Mouse (Mus musculus): ENCODE results near the gene Vash1. TPM values are rescaled to one million over a fixed set of nuclear protein-coding genes. Genes with fewer than 3 reads are reported as not detected.
A peak's percentile ranks its signal among the peaks of the same experiment; 100 is the strongest.

Vash1 gene
- polyA plus RNA-seq, 1 experiment from 2014 or later = 34.0 TPM

DNA sequence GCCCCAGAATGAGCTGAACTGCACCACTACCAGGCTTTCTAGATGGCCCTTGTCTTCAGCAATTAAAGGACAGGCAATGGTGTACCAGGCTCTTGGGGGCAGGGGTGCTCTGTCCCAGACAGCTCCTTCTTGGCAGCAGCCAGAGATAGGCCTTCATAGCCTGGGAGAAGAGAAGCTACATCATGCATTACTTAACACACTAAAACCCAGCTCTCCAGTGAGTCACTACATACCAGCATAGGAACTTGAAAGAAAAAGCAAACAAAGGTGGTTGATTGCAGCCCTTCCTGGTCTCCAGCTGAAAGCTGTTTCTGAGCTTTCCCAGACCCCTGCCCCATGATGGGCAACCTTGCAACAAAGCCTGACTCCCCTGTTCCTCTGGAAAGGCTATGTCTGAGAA lies 20.0 kb downstream of the Vash1 start:
- Histone ChIP-seq H3K27ac (replicated peaks; ENCODE audit: low read depth, low read length) (peak overlapping the region; percentile 56; the same call in 1 of the 2 replicates), H3K27me3 (ENCODE audit: control insufficient read depth, insufficient read depth, low read length) (no peaks in the 10 kb centered on the region), H3K4me3 (replicated peaks; ENCODE audit: low read depth, low read length) (no peak overlapping the region), H3K36me3 (ENCODE audit: control insufficient read depth, insufficient read depth, low read length) (peaks cover 33% of the 10 kb centered on the region), H3K4me2 (ENCODE audit: low read length) (no peak overlapping the region), H3K9me3 (ENCODE audit: control insufficient read depth, low read length) (no peaks in the 10 kb centered on the region), H3K4me1 (ENCODE audit: control insufficient read depth, insufficient read depth, low read length) (peaks cover 12% of the 10 kb centered on the region; the same call in 1 of the 2 replicates), H3K9ac (replicated peaks; ENCODE audit: low read length) (no peak overlapping the region)
- ATAC-seq (ENCODE audit: low FRiP score, low TSS enrichment) (no peak), DNase-seq (no peak)

DNA sequence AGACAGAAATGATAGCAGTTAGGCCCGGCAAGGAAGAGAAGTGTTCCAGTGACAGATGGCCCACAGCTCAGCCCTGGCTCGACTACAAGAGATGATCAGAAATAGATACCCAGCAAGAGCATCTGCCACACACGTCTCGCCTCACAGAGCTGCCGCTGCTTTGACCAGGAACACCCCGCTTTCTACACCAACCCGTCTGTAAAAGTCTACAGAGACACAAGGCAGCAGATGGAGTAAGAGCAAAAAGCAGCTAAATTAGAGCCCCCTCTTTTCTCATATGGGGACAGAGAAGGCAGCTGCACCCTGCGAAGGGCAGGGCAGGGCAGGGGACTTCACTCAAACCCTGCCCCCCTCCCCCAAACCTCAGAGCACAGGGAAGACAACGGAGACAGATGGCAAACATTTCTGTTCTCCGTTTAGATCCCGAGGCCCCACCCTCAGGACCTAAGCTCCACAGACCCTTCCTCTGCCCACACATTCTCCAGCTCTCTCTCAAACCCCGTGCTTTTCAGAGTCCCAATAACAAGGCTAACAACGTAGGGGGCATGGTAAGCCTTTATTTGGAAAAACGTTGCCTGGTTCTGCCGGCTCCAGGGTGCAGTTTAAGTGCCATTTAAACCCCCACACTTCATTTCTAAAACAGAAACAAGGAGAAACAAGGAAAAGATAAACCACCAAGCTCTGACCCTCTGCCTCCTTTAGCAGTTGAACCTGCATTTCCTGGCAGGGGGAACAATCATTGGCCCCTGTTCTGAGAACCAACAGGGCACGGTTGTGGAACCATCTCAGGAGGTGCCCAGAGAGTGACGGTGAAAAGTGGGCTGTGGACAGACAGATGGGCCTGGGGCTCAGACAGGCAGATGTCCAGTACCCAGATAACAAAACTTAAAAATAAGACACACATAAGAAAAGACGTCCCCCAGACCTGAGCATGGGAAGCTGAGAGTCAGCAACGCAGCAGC lies 21.7 kb downstream of the Vash1 start:
- WGBS = 25% methylated on average over 19 of the region's 19 CpGs
- ATAC-seq (ENCODE audit: low FRiP score, low TSS enrichment) (peak; percentile 65), DNase-seq (peak; percentile 38)
- H3K27ac ChIP-seq (replicated peaks; ENCODE audit: low read depth, low read length) = peak overlapping the region; percentile 56
- H3K27me3 ChIP-seq (ENCODE audit: control insufficient read depth, insufficient read depth, low read length) = no peaks in the 10 kb centered on the region
- no peaks in the 10 kb centered on the region for H3K9me3 ChIP-seq (ENCODE audit: control insufficient read depth, low read length)
- peaks cover 12% of the 10 kb centered on the region; the same call in 1 of the 2 replicates for H3K4me1 ChIP-seq (ENCODE audit: control insufficient read depth, insufficient read depth, low read length)
- H3K4me2 ChIP-seq (ENCODE audit: low read length) = 0 out of 2 replicates have a peak overlapping the region, but pooled peaks have one; percentile 9
- H3K36me3 ChIP-seq (ENCODE audit: control insufficient read depth, insufficient read depth, low read length) = peaks cover 19% of the 10 kb centered on the region
- no peak overlapping the region for H3K4me3 ChIP-seq (replicated peaks; ENCODE audit: low read depth, low read length)
- no peak overlapping the region; the same call in 1 of the 2 replicates for H3K9ac ChIP-seq (replicated peaks; ENCODE audit: low read length)

DNA sequence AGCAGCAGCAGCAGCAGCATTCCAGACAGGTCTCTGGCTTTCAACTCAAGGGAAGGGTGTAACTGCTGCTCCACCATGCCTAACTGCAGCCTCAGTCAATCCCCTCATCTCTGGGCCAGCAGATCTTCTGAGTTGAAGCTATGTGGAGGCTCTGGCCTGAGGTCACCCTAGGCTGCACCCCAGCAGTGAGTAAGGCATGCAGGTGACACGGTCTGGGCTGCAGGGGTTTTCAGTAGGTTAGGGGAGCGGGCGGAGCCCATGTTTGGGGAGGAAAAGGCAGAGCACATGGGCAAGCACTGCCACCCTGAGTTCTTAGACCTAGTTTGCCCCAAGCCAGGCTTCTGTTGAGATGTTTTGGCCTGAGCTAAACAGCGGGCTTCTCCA lies 22.4 kb downstream of the Vash1 start:
- no peak for ATAC-seq (ENCODE audit: low FRiP score, low TSS enrichment)
- Histone ChIP-seq H3K9ac (replicated peaks; ENCODE audit: low read length) (no peak overlapping the region), H3K36me3 (ENCODE audit: control insufficient read depth, insufficient read depth, low read length) (peaks cover 12% of the 10 kb centered on the region), H3K4me1 (ENCODE audit: control insufficient read depth, insufficient read depth, low read length) (peaks cover 12% of the 10 kb centered on the region; the same call in 1 of the 2 replicates), H3K27me3 (ENCODE audit: control insufficient read depth, insufficient read depth, low read length) (no peaks in the 10 kb centered on the region), H3K27ac (replicated peaks; ENCODE audit: low read depth, low read length) (no peak overlapping the region), H3K4me2 (ENCODE audit: low read length) (no peak overlapping the region), H3K9me3 (ENCODE audit: control insufficient read depth, low read length) (no peaks in the 10 kb centered on the region), H3K4me3 (replicated peaks; ENCODE audit: low read depth, low read length) (no peak overlapping the region)
- 54% methylated on average over 4 of the region's 4 CpGs for WGBS
- DNase-seq = no peak

- H3K9me3 ChIP-seq (ENCODE audit: control insufficient read depth, low read length) = no peaks in the 10 kb centered on the region
- peaks cover 6% of the 10 kb centered on the region; the same call in 1 of the 2 replicates for H3K36me3 ChIP-seq (ENCODE audit: control insufficient read depth, insufficient read depth, low read length)
- 87% methylated on average over 4 of the region's 4 CpGs for WGBS
- no peak overlapping the region for H3K27ac ChIP-seq (replicated peaks; ENCODE audit: low read depth, low read length)
- H3K4me1 ChIP-seq (ENCODE audit: control insufficient read depth, insufficient read depth, low read length) = peaks cover 12% of the 10 kb centered on the region; the same call in 1 of the 2 replicates
- H3K9ac ChIP-seq (replicated peaks; ENCODE audit: low read length) = no peak overlapping the region
- no peak for ATAC-seq (ENCODE audit: low FRiP score, low TSS enrichment)
- no peaks in the 10 kb centered on the region for H3K27me3 ChIP-seq (ENCODE audit: control insufficient read depth, insufficient read depth, low read length)
- H3K4me3 ChIP-seq (replicated peaks; ENCODE audit: low read depth, low read length) = no peak overlapping the region
- no peak for DNase-seq
- H3K4me2 ChIP-seq (ENCODE audit: low read length) = no peak overlapping the region
These were observed 23.0 kb downstream of the Vash1 start for GRCm38 (mm10) chr12:86701491-86701890.

DNA sequence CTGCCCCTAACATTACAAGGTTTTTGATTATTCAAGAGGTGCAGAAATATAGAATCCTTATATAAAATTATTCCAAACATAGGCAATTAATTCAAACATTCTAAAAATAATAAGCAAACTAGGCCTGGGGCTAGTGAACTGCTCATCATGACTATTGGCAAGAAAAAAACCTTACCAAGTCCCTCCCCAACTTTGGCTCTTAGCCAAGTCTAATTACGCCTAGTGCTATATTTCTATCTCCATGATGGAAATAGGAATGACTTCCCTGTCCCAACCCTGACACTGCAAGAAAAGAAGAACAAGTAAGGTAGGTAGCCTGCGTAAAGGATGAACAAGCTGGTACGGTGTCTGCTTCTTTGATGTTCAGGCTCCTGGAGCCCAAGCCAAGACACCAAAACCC lies 24.2 kb downstream of the Vash1 start:
- Histone ChIP-seq H3K9ac (replicated peaks; ENCODE audit: low read length) (no peak overlapping the region), H3K27me3 (ENCODE audit: control insufficient read depth, insufficient read depth, low read length) (no peaks in the 10 kb centered on the region), H3K4me1 (ENCODE audit: control insufficient read depth, insufficient read depth, low read length) (peaks cover 12% of the 10 kb centered on the region; the same call in 1 of the 2 replicates), H3K36me3 (ENCODE audit: control insufficient read depth, insufficient read depth, low read length) (no peaks in the 10 kb centered on the region), H3K27ac (replicated peaks; ENCODE audit: low read depth, low read length) (no peak overlapping the region), H3K4me2 (ENCODE audit: low read length) (no peak overlapping the region), H3K4me3 (replicated peaks; ENCODE audit: low read depth, low read length) (no peak overlapping the region), H3K9me3 (ENCODE audit: control insufficient read depth, low read length) (no peaks in the 10 kb centered on the region)
- WGBS = 88% methylated on average over 3 of the region's 3 CpGs
- no peak for ATAC-seq (ENCODE audit: low FRiP score, low TSS enrichment)
- no peak for DNase-seq

DNA sequence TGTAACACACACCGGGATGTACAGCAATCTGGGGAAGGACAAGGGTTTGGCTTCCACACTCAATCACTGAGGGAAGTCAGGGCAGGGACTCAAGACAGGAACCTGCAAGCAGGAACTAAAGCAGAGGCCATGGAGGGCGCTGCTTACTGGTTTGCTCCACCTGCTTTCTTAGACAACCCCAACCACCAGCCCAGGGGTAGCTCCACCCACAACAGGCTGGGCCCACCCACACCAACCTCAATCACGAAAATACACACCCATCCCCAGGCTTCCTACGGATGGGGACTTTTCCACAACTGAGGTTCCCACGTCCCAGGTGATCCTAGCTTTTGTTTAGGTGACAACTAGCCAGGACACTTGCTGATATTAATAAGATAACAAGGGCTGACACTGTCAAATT lies 27.3 kb downstream of the Vash1 start:
- no peak for DNase-seq
- no peak overlapping the region for H3K4me3 ChIP-seq (replicated peaks; ENCODE audit: low read depth, low read length)
- H3K4me1 ChIP-seq (ENCODE audit: control insufficient read depth, insufficient read depth, low read length) = 0 out of 2 replicates have a peak, but pooled peaks cover 1% of the 10 kb centered on the region
- no peaks in the 10 kb centered on the region for H3K27me3 ChIP-seq (ENCODE audit: control insufficient read depth, insufficient read depth, low read length)
- 86% methylated on average over 5 of the region's 5 CpGs for WGBS
- no peak overlapping the region for H3K9ac ChIP-seq (replicated peaks; ENCODE audit: low read length)
- no peak for ATAC-seq (ENCODE audit: low FRiP score, low TSS enrichment)
- no peaks in the 10 kb centered on the region for H3K9me3 ChIP-seq (ENCODE audit: control insufficient read depth, low read length)
- H3K27ac ChIP-seq (replicated peaks; ENCODE audit: low read depth, low read length) = no peak overlapping the region
- H3K36me3 ChIP-seq (ENCODE audit: control insufficient read depth, insufficient read depth, low read length) = no peaks in the 10 kb centered on the region
- H3K4me2 ChIP-seq (ENCODE audit: low read length) = no peak overlapping the region

DNA sequence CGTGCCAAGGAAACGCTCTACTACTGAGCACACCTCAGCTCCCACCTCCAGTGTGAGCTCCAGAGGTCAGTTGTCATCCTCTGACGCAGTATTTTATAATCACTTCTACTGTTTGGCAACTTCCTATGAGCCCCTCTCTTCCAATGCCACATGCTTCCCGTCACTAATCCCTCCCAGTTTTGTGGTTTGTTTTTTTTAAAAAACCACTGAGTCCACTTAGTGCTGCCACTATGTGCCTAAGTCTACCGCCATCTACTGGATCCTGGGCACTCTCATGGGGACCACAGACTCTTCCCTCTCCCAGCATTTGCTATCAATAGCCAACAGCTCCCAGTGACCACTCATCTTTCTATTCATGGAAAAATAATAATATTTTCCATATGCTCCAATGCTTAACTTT lies 35.5 kb downstream of the Vash1 start:
- DNase-seq = peak; percentile 45
- Histone ChIP-seq H3K36me3 (ENCODE audit: control insufficient read depth, insufficient read depth, low read length) (0 out of 2 replicates have a peak, but pooled peaks cover 2% of the 10 kb centered on the region), H3K9me3 (ENCODE audit: control insufficient read depth, low read length) (no peaks in the 10 kb centered on the region), H3K4me1 (ENCODE audit: control insufficient read depth, insufficient read depth, low read length) (no peaks in the 10 kb centered on the region), H3K4me3 (replicated peaks; ENCODE audit: low read depth, low read length) (no peak overlapping the region), H3K27me3 (ENCODE audit: control insufficient read depth, insufficient read depth, low read length) (no peaks in the 10 kb centered on the region), H3K4me2 (ENCODE audit: low read length) (no peak overlapping the region), H3K9ac (replicated peaks; ENCODE audit: low read length) (no peak overlapping the region), H3K27ac (replicated peaks; ENCODE audit: low read depth, low read length) (no peak overlapping the region)
- ATAC-seq (ENCODE audit: low FRiP score, low TSS enrichment) = no peak
- WGBS = 74% methylated on average over 5 of the region's 5 CpGs

GRCm38 (mm10) chr12:86715401-86715800 lies 36.9 kb downstream of the Vash1 start:
- Histone ChIP-seq H3K4me3 (replicated peaks; ENCODE audit: low read depth, low read length) (no peak overlapping the region), H3K36me3 (ENCODE audit: control insufficient read depth, insufficient read depth, low read length) (0 out of 2 replicates have a peak, but pooled peaks cover 7% of the 10 kb centered on the region), H3K4me1 (ENCODE audit: control insufficient read depth, insufficient read depth, low read length) (no peaks in the 10 kb centered on the region), H3K9me3 (ENCODE audit: control insufficient read depth, low read length) (no peaks in the 10 kb centered on the region), H3K27ac (replicated peaks; ENCODE audit: low read depth, low read length) (no peak overlapping the region), H3K9ac (replicated peaks; ENCODE audit: low read length) (no peak overlapping the region), H3K27me3 (ENCODE audit: control insufficient read depth, insufficient read depth, low read length) (no peaks in the 10 kb centered on the region), H3K4me2 (ENCODE audit: low read length) (no peak overlapping the region)
- WGBS = 44% methylated on average over 5 of the region's 5 CpGs
- ATAC-seq (ENCODE audit: low FRiP score, low TSS enrichment) (no peak), DNase-seq (peak; percentile 76)

All from midbrain, embryonic 14.5 days (tissue).